Mouse (Mus musculus) liver, embryonic 14.5 days (tissue): ENCODE measurements at regions not wholly inside any gene's neighbourhood (a gene's known extent, or its start where the extent isn't known, plus 50 kb on each side); places are given as distances from the start of the nearest gene placed in this dataset.

Experiments used
- CTCF ChIP-seq: IDR thresholded peaks from 2 replicates; pipeline ENCODE4 v1.5.1; 2016; ENCODE audit warnings: antibody characterized with exemption, low read depth, control low read depth
- EP300 ChIP-seq: IDR thresholded peaks from 2 replicates; pipeline ENCODE4 v1.6.1; 2016; ENCODE audit warnings: antibody characterized with exemption, low read depth

GRCm38 (mm10) chr1:82158466-82158865, 74.4 kb upstream of the Gm9747 start:
- TF ChIP-seq CTCF (no peak), EP300 (no peak)
